Mouse (Mus musculus): Measurements from ENCODE around the gene Patz1. TPM values are rescaled to one million over a fixed set of nuclear protein-coding genes. Genes with fewer than 3 reads are reported as not detected.
A peak's percentile ranks its signal among the peaks of the same experiment; 100 is the strongest.

The Patz1 gene
- polyA plus RNA-seq, 2 experiments, result 40.8 to 52.0 TPM

DNA sequence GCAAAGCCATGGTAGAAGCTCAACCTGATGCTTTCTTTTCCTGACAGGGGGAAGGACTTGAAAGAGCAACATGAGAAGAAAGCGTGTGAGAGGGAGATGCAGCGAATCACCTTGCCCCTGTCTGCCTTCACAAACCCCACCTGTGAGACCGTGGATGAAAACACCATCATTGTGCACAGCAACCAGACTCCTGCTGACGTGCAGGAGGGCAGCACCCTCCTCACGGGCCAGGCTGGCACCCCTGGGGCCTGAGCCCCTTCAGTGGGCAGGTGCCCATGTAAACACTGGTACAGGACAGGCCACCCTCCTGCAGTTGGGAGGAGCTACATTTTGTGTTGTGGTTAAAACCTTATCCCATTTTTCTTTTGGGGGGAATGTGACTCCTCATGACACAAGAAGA is 52.8 kb downstream of the Patz1 start:
- DNase-seq (ENCODE audit: low spot score), result no peak
- no peak for ATAC-seq (ENCODE audit: low FRiP score, low read depth)
- no peak overlapping the region for H3K9ac ChIP-seq (ENCODE audit: low read depth, low read length, severe bottlenecking)
- 90% methylated on average over 5 of the region's 5 CpGs for WGBS
- H3K4me1 ChIP-seq (ENCODE audit: control insufficient read depth, insufficient read depth, low read length), result peaks cover 6% of the 10 kb centered on the region; the same call in 1 of the 2 replicates
- H3K27ac ChIP-seq (replicated peaks; ENCODE audit: low read depth, low read length), result no peak overlapping the region
- H3K27me3 ChIP-seq (ENCODE audit: control insufficient read depth, insufficient read depth, low read length), result no peaks in the 10 kb centered on the region
- no peaks in the 10 kb centered on the region for H3K9me3 ChIP-seq (ENCODE audit: control insufficient read depth, low read length)
- H3K4me2 ChIP-seq (replicated peaks; ENCODE audit: low read depth, low read length, severe bottlenecking), result no peak overlapping the region
- H3K36me3 ChIP-seq (ENCODE audit: control insufficient read depth, insufficient read depth, low read length), result peaks cover 29% of the 10 kb centered on the region
- H3K4me3 ChIP-seq (replicated peaks; ENCODE audit: low read length), result no peak overlapping the region
- TF ChIP-seq POLR2A (IDR thresholded peaks at IDR 0.05; ENCODE audit: borderline replicate concordance, extremely low read depth, insufficient read depth, insufficient read length), result no peak

DNA sequence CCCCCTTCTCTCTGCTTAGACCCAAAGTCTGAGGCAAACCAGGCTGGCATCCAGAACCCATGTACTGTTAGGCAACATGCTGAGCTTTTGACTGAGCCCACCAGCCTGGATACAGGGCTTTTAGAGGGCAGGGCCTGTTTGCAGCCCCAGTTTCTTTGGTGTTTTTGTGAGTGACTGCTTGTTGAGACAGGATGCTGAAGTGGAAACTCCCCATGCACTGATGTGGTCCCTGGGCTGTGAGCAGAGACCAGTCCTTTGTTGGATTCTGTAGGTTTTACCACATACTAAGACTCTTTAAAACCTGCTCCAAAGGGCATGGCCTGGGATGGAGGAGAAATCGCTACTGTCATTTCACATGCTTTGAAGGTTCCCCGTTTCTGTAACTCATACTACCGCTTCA is 56.2 kb downstream of the Patz1 start:
- WGBS, result 67% methylated on average over 3 of the region's 3 CpGs
- DNase-seq (ENCODE audit: low spot score), result no peak
- TF ChIP-seq POLR2A (IDR thresholded peaks at IDR 0.05; ENCODE audit: borderline replicate concordance, extremely low read depth, insufficient read depth, insufficient read length), result no peak

DNA sequence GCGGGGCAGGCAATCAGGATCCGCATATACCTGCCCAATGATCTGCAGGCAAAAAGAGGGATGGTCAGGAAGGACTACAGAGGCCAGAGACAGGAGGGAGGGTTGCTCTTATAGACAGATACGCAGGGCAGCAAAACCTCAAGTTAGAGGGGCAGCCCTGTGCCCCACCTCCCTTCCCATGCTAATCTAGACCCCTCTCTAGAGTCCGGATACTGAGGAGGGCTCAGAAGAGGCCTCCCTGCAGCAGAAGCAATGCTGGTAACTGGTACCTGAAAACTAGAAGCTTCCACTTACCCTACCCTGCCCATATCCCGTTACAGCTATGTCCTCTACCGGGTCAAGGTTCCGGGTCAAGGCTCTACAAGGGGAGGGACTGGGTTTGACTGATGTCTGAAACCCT is 57.7 kb downstream of the Patz1 start:
- Histone ChIP-seq H3K27ac (replicated peaks; ENCODE audit: low read depth, low read length) (no peak overlapping the region), H3K9ac (ENCODE audit: low read depth, low read length, severe bottlenecking) (no peak overlapping the region), H3K4me2 (replicated peaks; ENCODE audit: low read depth, low read length, severe bottlenecking) (no peak overlapping the region), H3K27me3 (ENCODE audit: control insufficient read depth, insufficient read depth, low read length) (no peaks in the 10 kb centered on the region), H3K9me3 (ENCODE audit: control insufficient read depth, low read length) (no peaks in the 10 kb centered on the region), H3K36me3 (ENCODE audit: control insufficient read depth, insufficient read depth, low read length) (peaks cover 60% of the 10 kb centered on the region), H3K4me1 (ENCODE audit: control insufficient read depth, insufficient read depth, low read length) (0 out of 2 replicates have a peak, but pooled peaks cover 7% of the 10 kb centered on the region), H3K4me3 (replicated peaks; ENCODE audit: low read length) (no peak overlapping the region)
- WGBS, result 96% methylated on average over 7 of the region's 7 CpGs
- no peak for TF ChIP-seq POLR2A (IDR thresholded peaks at IDR 0.05; ENCODE audit: borderline replicate concordance, extremely low read depth, insufficient read depth, insufficient read length)
- DNase-seq (ENCODE audit: low spot score) (no peak), ATAC-seq (ENCODE audit: low FRiP score, low read depth) (no peak)

More for the DNA sequence above, 56.2 kb downstream of the Patz1 start:
- Histone ChIP-seq H3K36me3 (ENCODE audit: control insufficient read depth, insufficient read depth, low read length) (peaks cover 46% of the 10 kb centered on the region), H3K27me3 (ENCODE audit: control insufficient read depth, insufficient read depth, low read length) (no peaks in the 10 kb centered on the region), H3K27ac (replicated peaks; ENCODE audit: low read depth, low read length) (no peak overlapping the region), H3K4me3 (replicated peaks; ENCODE audit: low read length) (no peak overlapping the region), H3K4me1 (ENCODE audit: control insufficient read depth, insufficient read depth, low read length) (0 out of 2 replicates have a peak, but pooled peaks cover 7% of the 10 kb centered on the region), H3K4me2 (replicated peaks; ENCODE audit: low read depth, low read length, severe bottlenecking) (no peak overlapping the region), H3K9ac (ENCODE audit: low read depth, low read length, severe bottlenecking) (no peak overlapping the region), H3K9me3 (ENCODE audit: control insufficient read depth, low read length) (no peaks in the 10 kb centered on the region)
- ATAC-seq (ENCODE audit: low FRiP score, low read depth), result no peak

DNA sequence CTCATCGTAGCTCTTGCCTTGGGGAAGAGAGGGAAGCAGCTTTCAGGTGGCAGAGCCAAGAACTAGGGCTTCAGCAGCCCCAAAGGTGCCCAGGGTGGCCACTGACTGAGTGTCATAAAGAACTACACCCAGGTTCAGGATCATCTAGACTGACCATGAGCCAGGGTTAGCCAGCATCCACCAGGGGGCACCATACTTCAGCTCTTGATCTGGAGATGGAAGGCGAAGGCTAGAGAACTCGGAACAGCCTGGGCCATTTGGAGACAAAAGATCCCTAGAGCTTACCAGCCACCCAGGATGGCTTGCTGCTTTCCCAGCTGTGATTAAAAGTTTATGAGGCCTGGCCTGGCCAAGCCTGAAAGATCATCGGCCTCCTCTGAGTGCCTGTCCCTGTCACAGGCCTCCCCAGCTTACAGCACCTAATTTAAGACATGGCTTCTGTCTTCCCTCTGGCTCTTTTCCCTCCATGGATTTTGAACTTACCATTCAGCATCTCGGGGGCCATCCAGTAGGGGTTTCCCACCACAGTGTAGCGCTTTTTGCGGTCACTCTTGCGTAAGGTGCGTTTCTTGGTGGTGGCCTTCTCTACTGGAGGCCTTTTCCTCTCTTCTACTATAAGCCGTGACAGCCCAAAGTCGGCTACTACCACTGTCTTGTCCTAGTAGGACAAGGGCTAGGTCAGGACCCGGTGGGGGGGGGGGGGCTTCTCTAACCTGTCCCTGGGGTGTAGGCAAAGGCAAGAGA is 58.6 kb downstream of the Patz1 start:
- Histone ChIP-seq H3K9ac (ENCODE audit: low read depth, low read length, severe bottlenecking) (no peak overlapping the region), H3K36me3 (ENCODE audit: control insufficient read depth, insufficient read depth, low read length) (peaks cover 59% of the 10 kb centered on the region), H3K4me2 (replicated peaks; ENCODE audit: low read depth, low read length, severe bottlenecking) (no peak overlapping the region), H3K4me3 (replicated peaks; ENCODE audit: low read length) (no peak overlapping the region), H3K27me3 (ENCODE audit: control insufficient read depth, insufficient read depth, low read length) (no peaks in the 10 kb centered on the region), H3K4me1 (ENCODE audit: control insufficient read depth, insufficient read depth, low read length) (0 out of 2 replicates have a peak, but pooled peaks cover 7% of the 10 kb centered on the region), H3K27ac (replicated peaks; ENCODE audit: low read depth, low read length) (no peak overlapping the region), H3K9me3 (ENCODE audit: control insufficient read depth, low read length) (no peaks in the 10 kb centered on the region)
- peak; percentile 88 for DNase-seq (ENCODE audit: low spot score)
- WGBS, result 59% methylated on average over 12 of the region's 12 CpGs
- peak; percentile 75; the same call in 1 of the 2 replicates for ATAC-seq (ENCODE audit: low FRiP score, low read depth)
- TF ChIP-seq POLR2A (IDR thresholded peaks at IDR 0.05; ENCODE audit: borderline replicate concordance, extremely low read depth, insufficient read depth, insufficient read length), result no peak

DNA sequence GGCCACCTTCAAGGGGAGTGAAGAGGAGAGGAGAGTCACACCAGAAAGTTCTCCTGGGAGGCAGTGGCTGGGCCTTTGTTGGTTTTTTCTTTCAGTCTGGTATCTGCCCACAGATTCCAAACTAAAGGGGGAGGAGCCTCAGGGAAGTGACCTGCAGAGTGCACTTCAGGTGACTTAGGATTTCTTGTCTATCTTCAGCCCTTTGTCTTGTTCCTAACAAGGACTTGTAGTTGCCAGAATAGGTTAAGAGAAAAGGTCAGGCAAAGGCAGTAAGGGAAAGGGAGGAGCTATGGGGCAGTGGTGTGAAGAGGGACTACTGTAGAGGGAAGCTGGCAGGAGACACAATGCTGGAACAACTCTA is 59.1 kb downstream of the Patz1 start:
- no peak overlapping the region for H3K27ac ChIP-seq (replicated peaks; ENCODE audit: low read depth, low read length)
- TF ChIP-seq POLR2A (IDR thresholded peaks at IDR 0.05; ENCODE audit: borderline replicate concordance, extremely low read depth, insufficient read depth, insufficient read length), result no peak
- ATAC-seq (ENCODE audit: low FRiP score, low read depth), result no peak
- H3K4me2 ChIP-seq (replicated peaks; ENCODE audit: low read depth, low read length, severe bottlenecking), result no peak overlapping the region
- H3K36me3 ChIP-seq (ENCODE audit: control insufficient read depth, insufficient read depth, low read length), result peaks cover 64% of the 10 kb centered on the region
- H3K4me3 ChIP-seq (replicated peaks; ENCODE audit: low read length), result no peak overlapping the region
- H3K9me3 ChIP-seq (ENCODE audit: control insufficient read depth, low read length), result no peaks in the 10 kb centered on the region
- no peak for DNase-seq (ENCODE audit: low spot score)
- no peaks in the 10 kb centered on the region for H3K27me3 ChIP-seq (ENCODE audit: control insufficient read depth, insufficient read depth, low read length)
- 0 out of 2 replicates have a peak, but pooled peaks cover 7% of the 10 kb centered on the region for H3K4me1 ChIP-seq (ENCODE audit: control insufficient read depth, insufficient read depth, low read length)
- no peak overlapping the region for H3K9ac ChIP-seq (ENCODE audit: low read depth, low read length, severe bottlenecking)
